Mouse (Mus musculus) Muller cell, postnatal 12 days (primary cell): Measurements from ENCODE around the gene Zfp180.
"Not testable (repeated sequence)": the region's sequence is repeated elsewhere in the genome, so short reads cannot be mapped to it uniquely, and the experiment has no call there.

Source experiments
- DNase-seq: peaks from one replicate; pipeline ENCODE4 v3.0.0-alpha.2; 2015; ENCODE audit errors: inconsistent ontology term

Zfp180 gene

DNA sequence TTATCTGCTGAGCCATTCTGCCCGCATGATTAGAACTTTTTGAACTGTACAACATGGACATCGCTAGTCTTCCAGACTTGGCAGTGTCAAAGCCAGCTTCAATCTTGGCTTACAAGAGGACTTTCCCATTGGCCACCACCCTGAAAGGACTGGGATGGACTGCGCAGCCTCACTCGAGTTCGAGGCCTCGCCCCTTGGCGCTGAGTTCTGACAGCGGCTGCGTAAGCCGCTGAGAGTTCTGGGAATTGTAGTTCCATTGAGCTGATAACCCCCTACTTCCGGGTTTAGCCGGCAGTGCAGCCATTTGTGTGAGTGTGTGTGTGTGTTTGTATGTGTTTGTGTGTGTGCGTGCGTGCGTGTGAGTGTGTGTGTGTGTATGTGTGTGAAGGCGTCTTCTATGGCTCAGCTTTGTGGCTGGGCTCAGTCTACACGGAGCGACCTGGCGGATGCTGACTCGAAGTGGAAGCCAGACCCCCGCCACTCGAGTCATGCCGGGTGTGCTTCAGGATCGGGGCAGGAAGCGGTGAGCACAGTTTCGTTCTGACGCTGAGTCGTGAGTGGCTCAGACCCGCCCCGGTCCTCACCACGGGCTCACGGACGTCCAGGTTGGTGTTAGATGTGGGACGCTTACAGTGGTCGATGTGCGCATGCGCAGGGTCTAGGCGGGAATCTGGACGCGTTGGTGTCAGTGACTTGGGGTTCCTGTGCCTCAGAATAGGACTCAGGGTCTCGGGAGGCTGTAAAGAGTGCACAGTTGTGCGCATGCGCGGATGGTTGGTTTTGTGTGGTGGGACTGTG is at the start of gene Zfp180:
Gene Zfp180, plus strand, starts transcription at position 291 of the 798 bp plus-strand sequence.
- DNase-seq, result peak; percentile 92

DNA sequence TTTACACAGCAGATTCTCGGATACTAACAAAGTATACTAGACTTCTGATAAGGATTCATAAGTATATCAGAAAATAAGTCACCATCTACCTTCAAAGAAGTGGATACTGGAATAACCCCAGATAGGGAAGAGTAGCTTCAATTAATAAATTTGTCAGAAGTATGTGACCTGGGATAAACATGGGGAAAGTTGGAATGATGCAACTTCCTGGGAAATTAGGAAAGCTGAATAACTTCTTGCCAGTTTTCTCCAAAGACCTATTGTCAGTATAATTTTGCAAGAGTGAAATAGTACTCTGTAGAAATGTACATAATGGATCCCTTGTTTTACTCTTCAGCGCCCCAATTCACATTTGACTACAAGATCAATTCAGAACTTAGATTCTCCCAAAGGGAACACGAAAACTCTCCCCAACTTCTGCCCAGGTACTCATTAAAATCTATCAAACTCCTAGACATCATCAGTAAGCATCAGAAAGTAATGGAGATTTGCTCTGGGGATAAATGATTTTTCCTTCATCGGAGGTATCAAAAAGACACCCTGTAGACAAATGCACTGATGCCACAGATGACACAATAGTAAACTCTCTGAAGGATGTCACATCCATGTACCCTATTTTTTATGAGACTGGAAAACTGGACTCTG is 28.9 kb upstream of the Zfp180 start, which contains the start of gene Vmn1r183:
Gene Vmn1r183, plus strand, starts transcription at position 595 of the 645 bp plus-strand sequence.
- DNase-seq, result no peak

DNA sequence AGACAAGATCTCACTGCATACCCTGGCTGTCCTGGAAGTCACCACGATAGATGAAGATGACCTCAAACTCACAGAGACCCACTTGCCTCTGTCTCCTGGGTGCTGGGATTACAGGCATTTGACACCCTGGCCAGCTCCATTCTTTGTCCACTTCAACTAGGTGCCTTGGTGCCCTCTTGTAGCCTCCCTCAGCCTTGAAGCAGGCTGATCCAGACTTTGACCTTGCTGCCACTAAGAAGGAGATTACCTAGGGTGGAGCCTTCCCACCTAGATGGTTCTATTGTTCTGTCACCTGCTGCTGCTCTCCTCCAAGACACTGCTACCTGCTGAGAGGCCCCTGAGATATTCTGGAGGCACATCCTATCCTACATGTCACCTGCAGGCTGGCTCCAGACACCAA is 7.3 kb upstream of the Zfp180 start:
- not testable (repeated sequence) for DNase-seq

DNA sequence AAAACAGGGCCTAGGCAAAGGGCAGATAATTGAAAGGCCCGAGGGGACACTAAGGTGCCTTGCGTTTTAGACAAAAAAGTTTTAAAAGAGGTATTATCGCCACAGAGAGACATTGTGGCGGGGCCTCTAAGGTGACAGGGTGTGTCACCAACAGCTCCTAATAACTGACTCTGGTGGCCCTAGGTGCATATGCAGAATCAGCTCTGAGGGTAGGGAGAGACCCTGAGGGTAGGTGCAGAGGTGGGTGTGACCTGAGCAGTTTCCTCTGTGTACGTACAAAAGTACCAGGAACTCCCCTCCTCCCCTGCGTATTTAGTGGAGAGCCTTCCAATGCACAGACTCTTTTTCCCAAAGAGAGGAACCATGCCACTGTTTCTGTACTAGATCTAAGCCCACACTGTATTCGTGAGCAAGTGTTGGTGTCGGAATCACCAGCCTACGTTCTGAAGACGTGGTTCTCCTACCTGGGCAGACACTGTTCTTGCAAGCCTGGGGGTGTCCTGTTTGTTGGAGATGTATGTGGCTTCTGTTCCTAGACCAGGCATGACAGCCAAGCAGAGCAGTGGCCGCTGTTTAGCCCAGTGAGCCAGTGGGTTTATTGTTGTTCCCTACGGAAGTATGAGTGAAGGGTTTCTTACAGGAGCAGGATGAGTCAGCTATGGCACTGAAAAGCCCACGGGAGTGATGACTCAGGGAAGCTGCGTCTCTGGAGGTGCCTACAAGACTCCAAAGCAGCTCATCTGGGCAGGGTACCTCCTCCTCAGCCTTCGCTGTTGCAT is 922 bp downstream of the Zfp180 start:
- peak; percentile 27 for DNase-seq

DNA sequence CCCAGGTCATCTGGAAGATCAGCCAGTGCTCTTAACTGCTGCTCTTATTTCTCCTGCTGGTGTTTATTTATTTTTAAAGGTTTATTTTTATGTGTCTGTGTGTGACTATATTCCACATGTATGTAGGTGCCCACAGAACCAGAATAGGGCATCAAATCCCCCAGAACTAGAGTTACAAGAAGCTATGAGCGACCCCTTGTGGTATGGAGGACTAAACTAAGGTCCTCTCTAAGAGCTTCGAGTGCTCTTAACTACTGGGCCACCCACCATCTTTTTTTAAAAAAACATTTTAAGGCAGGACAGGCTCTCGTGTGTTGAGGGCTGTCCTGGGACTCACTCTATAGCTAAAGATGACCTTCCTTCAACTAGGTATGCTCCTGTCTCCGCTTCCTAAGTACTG is 5.1 kb downstream of the Zfp180 start:
- DNase-seq, result no peak

DNA sequence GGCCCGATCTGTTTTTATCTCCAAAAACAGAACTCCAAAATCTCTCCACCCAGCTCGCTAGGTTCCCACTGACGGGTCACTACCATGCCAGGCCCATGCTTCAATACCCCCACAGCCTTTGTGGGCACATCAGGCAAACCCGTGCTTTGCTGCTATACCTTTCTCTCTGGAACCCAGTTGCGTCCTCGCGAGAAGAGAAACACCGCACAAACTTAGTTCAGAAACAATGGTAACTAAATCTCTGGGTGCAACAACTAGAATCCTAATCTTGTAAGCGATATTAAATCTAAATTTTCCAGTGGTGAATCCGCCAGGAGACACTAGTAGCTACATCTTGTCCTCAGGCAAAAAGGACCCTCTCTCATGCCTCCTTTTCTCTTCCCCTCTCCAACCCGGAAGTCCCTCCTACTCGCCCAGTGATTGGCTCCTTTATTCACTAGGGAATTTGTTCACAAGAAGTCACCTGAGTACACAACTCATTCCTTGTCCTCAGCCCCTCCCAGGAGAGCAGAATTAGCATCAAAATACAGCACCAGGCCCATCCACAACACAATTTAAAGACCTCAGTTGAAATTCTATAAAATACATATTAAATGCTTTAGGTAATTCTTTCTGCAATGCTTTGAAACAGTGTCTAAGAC is 5.9 kb downstream of the Zfp180 start:
- DNase-seq, result no peak

DNA sequence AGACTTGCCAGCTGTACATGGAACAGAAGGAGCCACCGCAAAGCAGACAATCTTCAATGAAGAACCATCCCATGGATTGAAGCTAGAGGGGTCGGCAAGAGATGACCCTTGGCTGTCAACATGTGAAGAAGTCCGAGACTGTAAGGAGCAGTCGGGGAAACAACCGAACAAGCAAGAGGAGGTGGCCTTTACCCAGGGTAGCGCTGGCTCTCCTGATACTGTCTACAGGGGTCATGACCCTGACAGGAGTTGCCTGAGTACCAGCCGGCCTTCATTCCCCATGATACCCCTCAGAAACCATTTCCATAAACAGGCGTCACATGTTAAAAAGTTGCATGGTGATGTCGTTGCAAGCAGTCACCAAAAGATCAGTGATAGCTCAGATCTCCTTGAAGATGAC is 22.7 kb downstream of the Zfp180 start:
- no peak for DNase-seq

DNA sequence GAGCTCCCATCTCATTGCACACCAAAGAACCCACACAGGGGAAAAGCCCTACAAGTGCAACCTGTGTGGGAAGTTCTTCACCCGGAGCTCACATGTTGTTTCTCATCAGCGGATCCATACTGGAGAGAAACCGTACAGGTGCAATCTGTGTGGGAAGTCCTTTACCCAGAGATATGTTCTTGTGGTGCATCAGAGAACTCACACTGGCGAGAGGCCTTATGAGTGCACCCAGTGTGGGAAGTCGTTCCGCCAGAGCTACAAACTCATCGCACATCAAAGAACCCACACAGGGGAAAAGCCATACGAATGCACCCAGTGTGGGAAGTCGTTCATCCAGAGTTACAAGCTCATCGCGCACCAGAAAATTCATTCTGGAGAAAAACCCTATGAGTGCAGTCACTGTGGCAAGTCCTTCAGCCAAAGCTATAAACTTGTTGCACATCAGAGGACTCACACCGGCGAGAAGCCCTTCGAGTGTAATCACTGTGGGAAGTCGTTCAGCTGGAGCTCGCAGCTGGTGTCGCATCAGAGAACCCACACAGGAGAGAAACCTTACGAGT is 23.5 kb downstream of the Zfp180 start:
- no peak for DNase-seq

DNA sequence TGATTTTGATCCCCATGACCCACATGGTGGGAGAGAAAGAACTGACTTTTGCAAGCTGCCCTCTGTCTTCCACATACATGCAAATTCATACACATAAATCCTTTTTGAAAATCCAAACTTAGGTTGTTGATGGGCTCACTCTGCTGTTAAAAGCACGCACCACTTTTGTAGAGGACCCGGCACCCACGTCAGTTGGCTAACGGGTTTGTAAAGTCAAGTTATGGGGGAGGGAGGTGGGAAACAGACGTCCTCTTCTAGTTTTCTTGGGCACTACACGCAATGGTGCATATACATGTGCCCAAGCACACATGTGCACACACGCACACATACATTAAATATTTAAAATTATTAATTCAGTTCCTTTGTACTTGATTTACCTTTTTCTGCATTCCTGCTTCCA is 29.1 kb downstream of the Zfp180 start:
- DNase-seq, result no peak

DNA sequence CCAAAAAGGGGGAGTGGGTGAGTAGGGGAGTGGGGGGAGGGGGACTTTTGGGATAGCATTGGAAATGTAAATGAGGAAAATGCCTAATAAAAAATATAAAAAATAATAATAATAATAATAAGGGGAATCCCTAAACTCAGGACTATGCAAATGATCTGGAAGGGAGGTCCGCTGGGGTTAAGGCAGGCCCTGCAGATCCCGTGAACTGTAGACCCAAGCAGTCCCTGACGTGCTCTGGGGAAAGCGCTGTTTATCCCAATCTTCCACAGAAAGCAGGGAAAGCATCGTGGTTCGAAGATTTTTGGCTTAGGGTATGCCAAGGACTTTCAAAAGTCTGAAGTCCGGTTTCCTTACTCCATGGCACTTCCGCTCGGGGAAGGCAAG is 30.0 kb downstream of the Zfp180 start:
- DNase-seq, result no peak

DNA sequence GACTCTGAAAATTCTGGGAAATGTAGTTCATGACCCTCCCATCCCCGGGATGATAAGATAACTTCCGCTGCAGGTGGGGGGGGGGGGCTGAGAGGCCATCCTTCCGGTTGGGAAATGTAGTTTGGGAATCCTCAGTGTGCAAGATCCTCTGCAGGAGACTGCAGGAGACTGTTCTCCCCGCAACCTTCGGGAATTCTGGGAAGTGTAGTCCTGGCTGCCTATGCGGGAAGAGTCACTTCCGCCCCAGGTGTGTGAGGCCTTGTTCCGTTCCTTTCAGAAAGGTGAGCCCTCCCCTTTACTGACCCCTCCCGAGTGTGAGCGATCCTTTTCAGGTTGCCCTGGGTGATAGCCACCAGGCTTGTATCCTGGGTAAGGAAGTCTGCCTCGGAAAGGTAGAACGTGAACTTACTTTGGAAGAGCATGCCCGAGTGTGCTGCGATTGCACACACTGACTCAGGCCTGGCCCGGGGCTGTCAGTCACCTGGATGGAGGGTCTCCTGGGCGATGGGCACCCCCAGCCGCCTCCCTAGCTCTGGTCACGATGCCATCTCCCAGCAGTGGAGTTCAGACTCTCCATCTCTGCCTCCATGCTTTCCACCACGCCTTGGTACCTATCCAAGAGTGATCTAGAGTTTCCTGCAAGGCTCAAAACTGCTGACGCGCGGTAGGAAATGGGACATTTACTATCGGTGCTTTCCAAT is 30.6 kb downstream of the Zfp180 start, which contains the start of gene Zfp112:
Gene Zfp112, plus strand, starts transcription at position 159 of the 701 bp plus-strand sequence.
- DNase-seq, result peak; percentile 97

DNA sequence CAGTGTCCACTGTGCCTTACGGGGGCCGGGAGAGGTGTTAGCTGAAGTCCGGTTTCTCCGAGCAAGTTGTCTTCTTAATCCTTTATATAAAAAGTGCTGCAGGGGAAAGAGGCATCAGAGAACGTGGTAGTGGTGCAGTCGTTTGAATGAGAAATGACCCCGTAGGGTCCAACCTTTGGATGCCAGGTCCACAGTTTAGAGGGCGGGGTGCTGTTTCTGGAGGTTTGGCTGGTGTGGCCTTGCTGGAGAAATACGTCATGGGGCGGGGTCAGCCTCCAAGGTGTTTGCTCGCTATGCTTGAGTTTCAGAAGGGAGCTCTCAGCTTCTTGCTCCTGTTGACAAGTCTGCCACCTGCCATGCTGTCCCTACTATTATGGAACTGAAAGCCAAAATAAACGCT is 31.3 kb downstream of the Zfp180 start:
- DNase-seq, result peak; percentile 43

DNA sequence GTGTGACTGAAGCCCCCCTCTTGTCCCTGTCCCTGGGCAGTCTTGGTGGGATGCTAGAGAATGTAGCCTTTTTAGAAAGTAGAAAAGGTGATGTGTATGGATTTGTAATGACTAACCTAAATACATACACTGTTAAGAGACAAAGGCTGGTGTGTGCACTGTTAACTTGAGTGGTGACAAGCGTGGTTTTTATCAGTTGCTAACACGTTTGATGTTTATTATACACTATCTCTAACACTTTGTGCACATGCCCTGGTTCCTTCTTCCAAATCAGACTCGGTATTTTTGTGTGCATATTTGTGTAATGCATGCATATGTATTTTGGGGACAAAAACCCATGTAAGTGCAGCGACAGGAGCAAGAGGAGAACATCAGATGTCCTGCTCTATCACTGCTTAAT is 34.9 kb downstream of the Zfp180 start:
- DNase-seq, result no peak

DNA sequence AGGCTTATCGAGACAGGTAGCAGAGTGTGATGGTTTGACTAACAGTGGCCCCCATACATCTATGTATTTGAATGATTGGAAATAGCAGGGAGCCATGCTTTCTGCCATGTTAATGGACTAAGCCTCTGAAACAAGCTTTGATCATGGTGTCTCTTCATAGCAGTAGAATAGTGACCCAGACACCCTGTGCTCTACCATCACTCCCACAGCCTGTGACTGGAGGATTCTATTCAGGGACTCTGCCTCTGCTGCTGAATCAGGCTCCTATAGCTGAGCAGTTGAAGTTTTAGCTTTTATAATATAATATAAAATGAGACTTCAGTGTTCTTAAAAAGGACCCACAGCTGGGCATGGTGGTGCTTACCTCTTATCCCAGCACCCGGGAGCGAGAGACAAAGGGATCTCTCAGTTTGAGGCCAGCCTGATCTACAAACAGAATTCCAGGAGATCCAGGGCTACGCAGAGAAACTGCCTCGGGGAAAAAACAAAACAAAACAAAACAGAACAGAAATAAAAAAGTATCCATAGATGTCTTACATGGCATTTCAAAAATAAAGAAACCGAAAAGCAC is 51.8 kb downstream of the Zfp180 start:
- no peak for DNase-seq

DNA sequence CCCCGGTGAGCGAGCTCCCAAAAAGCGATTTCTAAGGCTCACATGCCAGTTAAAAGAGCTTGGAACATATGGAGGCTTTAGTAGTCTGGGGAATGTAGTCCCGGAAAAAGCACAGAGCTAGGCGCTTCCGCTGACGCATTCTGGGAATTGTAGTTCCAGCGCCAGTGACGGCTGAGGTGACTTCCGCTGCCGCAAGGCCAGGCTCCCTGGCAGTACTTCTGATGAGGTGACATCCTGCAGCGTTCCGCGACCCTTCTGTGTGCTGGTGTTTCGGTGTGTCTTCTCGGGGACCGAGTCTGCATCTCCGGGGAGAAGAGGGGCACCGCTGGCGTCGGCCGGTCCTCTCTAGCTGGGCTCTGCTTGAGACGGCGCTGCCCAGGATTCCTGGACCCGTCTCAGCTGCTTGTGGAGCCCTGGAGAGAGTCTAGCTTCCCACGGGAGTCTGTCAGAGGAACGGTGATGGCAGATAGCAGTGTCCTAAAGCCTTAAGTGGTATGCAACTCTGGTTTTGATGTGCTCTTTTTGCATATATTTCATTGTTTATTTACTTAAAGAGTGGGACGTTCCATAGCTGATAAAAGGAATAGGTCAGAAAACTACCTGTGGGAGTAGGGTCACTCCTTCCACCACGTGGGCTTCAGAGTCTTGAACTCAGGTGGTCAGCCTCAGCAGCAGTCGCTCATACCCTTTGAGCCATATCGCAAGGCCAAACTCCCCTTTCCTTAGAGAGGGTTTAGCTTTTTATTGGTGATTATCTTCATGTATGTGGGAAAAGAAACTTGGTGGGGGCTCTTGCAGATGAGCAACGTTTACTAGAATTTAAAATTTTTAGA is 52.5 kb downstream of the Zfp180 start, which contains the start of gene Zfp235:
Gene Zfp235, plus strand, starts transcription at position 174 of the 833 bp plus-strand sequence.
- peak; percentile 83 for DNase-seq

DNA sequence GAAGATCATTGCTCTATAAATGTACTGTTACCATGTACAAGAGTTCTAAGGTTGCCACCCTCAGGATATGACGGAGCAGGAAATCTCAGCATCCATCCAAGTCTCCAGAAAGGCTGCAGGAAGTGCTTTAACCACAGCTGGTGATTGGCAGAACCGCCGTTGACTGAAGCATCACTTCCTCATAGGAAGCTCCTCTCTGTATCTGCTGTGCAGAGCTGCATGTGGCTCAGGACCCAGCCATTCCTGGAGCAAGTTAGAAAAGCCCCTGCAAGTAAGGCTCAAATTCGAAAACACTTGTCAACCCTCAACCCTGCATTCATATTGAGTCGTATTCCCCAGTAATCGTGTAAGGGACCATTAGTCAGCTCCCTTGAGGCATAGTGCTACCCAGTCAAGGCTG is 60.8 kb downstream of the Zfp180 start:
- no peak for DNase-seq

DNA sequence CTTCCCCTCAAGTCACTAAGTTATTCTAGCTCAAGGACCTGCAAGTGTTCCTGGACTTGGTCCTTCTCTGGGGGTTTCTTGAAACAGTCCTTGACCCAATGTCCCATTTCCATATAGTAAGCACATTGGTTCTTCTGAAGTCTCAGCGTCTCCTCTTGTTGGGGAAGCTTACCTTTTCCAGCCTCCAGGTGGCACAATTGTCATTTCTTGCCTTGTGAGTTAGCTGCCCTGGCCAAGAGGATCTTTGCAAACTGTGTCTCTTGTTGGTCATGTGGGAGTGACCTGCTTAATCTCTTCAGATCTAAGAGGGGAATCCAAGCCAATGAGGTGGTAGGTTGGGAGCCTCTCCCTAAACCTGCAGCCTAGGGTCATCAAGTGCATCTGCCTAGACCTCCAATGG is 71.5 kb downstream of the Zfp180 start:
- peak; percentile 17 for DNase-seq
